Mouse (Mus musculus) left cerebral cortex, postnatal 36 days (tissue): ENCODE measurements around the gene Fbxo48. TPM values are rescaled to one million over a fixed set of nuclear protein-coding genes. Genes with fewer than 3 reads are reported as not detected.

Experiments
- DNase-seq, 2 experiments: peaks; one replicate each; pipeline ENCODE4 v3.0.0; 2021 to 2022; ENCODE audit warnings: low spot score in 2 of 2, mixed read lengths in 1 of 2
- intact Hi-C: fragments of 180-260 bp; cut with DNase I; formaldehyde crosslinking; loops from one replicate; pipeline ENCODE4 v1.15.1; 2025
- total RNA-seq, 2 experiments: library from RNA; stranded (reverse); gene quantifications; 2 replicates each; pipeline ENCODE4 v1.2.3; 2021

The Fbxo48 gene
- total RNA-seq, 2 experiments from 2014 or later, result 1.3 to 1.5 TPM

DNA sequence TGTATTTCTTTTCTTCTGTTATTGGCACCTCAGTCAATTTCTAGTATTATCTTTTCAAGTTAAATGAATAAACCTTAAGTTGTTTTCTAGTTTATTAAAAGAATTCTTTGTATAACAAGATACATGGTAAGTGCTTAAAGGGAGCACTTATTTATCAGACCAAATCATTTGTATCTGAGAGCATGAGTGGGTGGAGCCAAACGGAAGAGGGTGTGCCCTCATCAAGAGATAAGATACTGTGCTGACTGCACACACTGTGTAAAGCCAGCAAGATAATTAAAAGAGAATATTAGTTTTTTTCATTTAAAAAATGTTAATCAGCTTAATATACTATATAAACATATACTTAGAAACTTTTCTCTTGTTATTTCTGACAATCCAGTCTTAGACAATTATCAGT lies 7.3 kb downstream of the Fbxo48 start:
- no peak for DNase-seq
- intact Hi-C loops, result no loop called here

- intact Hi-C loops, result no loop called here
- peak in 1 of 2 experiments; percentile 34 for DNase-seq
Measured at GRCm38 (mm10) chr11:16967806-16968205, 16.6 kb downstream of the Fbxo48 start.

GRCm38 (mm10) chr11:16969650-16970049 lies 18.5 kb downstream of the Fbxo48 start:
- no peak for DNase-seq
- intact Hi-C loops, result loop anchor here (5.0 kb wide), 1 partner anchor 83 kb away; the partner anchor contains the start of genes Cnrip1 and Plek

GRCm38 (mm10) chr11:16972027-16972426 lies 20.9 kb downstream of the Fbxo48 start:
- DNase-seq, result no peak
- intact Hi-C loops, result loop anchor here (5.0 kb wide), 1 partner anchor 80 kb away; the partner anchor contains the start of genes Cnrip1 and Plek

DNA sequence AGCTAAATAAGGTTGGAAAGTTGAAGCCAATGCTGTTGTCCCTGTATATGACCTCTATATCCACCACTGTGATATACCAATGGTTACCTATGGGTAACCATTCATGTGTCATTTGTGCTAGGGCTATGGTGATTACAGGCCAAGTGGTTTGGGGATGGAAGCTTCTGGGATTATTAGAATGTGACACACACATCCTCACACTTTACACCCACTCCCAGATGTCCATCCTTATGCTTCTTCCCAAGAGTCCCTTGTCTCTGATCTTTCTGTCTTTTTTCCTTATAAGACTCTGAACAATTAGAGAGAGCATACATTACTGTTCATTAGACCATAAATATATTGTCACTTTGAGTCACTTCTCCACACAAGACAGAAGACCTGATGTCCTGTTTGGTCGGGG lies 21.9 kb downstream of the Fbxo48 start:
- intact Hi-C loops, result loop anchor here (5.0 kb wide), 1 partner anchor 79 kb away; the partner anchor contains the start of genes Cnrip1 and Plek
- DNase-seq, result no peak

DNA sequence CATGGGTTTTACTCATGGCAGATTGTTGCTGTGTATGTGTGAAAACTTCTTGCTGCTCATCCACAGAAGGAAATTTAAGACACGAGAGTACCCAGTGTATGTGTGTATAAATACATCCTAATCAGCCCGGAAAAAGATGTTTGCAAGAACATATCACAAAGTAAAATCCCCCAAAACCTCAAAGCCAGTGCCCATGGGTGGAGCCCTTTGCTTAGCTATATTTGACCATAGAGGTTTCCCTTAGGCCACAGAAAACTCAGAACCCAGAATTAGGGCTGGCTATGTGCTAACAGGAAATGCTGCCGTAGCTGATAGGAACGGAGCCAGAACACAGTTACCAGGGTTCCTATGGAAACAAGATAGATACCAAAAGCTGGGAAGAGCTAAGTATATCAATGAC lies 25.8 kb downstream of the Fbxo48 start:
- intact Hi-C loops, result no loop called here
- no peak for DNase-seq

DNA sequence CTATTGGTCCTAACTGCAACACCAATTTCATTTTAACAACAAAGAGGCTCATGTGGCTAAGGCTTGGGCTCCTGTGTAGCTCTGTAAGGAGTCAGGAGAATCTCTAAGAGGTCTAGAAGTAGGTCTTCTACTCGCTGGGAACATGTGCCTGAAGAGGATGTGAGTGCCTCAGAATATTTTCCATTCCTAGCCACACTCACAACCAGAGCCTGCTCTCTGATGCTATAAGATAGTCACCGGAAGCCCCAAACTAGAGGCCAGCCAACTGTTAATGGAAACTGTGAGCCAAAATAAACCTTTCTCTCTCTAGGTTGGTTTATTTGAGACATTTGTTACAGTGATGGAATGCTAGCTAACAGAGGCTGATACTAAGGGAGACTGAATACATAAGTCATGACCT lies 26.4 kb downstream of the Fbxo48 start:
- no peak for DNase-seq
- intact Hi-C loops, result no loop called here

DNA sequence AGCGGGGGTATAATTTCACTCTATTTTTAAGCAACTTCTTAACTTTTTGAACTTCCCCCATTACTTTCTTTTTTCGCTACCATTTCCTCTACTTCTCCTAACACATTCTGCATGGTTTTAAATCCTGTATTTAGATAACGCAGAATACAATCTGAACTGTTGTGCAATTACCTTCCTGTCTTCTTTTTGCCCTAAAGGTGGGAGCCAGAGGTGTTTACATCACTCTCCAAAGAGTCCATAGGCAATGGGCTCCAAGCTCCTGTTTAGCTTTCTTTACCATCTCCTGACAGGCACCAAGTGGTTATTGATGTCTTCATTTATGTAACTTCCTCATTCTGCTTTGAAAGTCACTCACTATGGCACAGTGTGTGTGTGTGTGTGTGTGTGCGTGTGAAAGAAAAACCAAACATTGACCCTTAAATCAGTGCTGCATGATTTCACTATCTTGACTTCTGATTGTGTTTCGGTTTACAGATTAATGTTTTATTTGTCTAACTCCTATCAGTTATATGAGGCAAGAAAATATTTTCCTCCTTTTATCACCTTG lies 27.1 kb downstream of the Fbxo48 start:
- intact Hi-C loops, result no loop called here
- DNase-seq, result no peak

GRCm38 (mm10) chr11:16986550-16987187 lies 35.5 kb downstream of the Fbxo48 start:
- intact Hi-C loops, result no loop called here

GRCm38 (mm10) chr11:16987745-16988328 lies 36.7 kb downstream of the Fbxo48 start:
- no peak for DNase-seq
- intact Hi-C loops, result no loop called here

More at GRCm38 (mm10) chr11:16986550-16987187, 35.5 kb downstream of the Fbxo48 start:
- no peak for DNase-seq

DNA sequence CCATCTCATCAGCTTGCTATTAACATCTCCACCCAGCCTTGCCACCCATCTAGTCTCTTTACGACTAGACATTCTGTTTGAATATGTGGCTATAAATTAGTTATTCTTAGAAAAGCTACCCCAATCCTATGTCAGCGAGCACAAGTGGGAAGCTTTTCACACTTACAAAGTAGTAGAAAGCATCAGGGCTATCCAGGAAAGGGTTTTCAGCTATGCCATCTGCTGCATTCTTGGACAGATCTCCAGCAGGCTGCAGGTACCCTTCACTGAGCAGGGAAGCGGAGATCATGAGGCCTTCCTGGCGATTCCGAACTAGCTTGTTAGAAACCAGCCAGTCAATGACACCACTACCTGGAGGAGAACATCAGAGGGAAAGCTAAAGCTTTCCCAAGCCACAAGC lies 38.7 kb downstream of the Fbxo48 start:
- intact Hi-C loops, result no loop called here
- no peak for DNase-seq

DNA sequence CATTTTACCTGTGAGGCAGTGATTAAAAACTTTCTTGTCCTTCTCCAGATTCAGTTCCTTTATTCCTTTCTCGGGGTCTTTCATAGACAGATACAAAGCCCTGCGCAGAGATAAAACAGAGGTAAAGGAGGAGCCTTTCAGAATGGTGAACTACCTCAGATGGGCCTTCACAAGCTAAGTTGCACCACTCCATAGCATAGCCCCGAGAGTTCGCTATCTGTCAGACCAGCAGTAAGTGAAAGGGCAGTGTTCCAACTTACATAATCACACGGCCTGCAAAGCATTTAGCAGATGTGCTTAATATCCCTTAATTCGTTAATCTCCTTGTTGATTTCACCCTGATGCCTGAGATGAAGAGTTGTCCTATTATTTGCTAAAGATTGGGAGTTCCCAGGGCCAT lies 41.7 kb downstream of the Fbxo48 start:
- intact Hi-C loops, result no loop called here
- no peak for DNase-seq

DNA sequence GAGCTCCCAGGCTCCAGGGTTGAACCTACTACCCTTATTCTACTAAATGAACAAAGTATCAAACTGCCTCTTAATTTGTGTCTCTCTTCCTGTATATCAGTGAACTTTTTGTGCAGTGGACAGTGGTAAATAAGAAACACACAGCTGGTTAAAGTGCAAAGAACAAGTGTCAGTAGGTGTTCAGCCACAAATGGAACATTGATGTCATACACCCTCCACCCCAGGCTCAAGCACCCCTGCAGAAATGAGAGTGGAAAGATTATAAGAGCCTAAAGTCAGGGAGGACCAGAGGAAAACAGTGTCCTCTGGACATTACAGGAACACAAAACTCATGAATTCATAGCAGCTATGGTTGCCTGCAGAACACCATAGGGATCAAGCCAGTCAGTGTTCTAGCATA lies 45.6 kb downstream of the Fbxo48 start:
- no peak for DNase-seq
- intact Hi-C loops, result no loop called here

- no peak for DNase-seq
- intact Hi-C loops, result no loop called here
Measured at GRCm38 (mm10) chr11:16997465-16997864, 46.3 kb downstream of the Fbxo48 start.

GRCm38 (mm10) chr11:16999387-16999786 lies 48.2 kb downstream of the Fbxo48 start:
- intact Hi-C loops, result no loop called here

DNA sequence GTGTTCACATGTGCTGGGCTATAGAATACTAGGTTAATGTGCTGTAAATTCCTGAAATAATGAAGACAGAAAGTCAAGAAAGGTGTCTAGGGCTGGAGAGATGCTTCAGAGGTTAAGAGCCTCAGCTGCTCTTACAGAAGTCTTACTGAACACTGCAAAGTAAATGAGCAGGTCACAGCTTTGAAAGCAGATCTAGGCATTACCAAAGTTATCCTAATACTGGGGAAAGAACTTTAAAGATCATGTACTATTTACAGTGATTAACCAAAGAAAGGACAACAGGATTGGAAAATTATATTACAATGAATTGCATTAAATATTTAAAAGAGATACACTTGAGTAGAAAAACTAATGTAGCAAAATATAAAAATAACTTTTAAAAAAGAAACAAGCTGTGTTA lies 48.8 kb downstream of the Fbxo48 start:
- intact Hi-C loops, result no loop called here

More at GRCm38 (mm10) chr11:16999387-16999786, 48.2 kb downstream of the Fbxo48 start:
- DNase-seq, result no peak

GRCm38 (mm10) chr11:17000353-17001334 lies 49.5 kb downstream of the Fbxo48 start:
- intact Hi-C loops, result no loop called here
- no peak for DNase-seq

More for the DNA sequence above, 48.8 kb downstream of the Fbxo48 start:
- no peak for DNase-seq

DNA sequence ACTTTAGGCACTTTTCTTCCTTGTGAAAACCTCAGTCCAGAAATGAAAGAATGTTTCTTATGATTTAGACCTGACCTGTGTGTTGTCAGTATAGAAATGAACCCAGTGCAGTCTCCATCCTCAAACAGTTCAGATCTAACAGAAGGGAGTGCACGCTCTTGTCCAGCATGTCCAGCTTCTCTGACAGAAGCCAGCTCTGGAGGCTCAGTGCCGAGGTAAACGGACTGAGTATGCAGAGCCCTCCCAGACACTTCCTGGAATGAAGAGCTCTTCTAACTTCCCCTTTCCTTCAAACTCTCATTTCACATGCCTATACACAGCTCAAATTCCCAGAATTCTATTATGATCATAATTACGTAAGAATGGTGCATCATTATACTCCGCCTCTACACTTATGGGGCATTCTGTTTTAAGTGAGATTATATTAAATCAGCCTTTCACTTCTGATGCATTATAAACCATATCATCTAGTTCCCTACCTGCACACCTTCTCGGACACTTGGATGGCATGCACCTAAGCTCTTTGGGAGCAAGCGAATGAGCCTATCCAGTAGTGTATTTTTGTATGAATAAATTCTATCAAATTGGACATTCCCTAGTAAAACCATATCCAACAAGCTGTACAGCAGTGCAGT lies 51.7 kb downstream of the Fbxo48 start:
- intact Hi-C loops, result no loop called here
- DNase-seq, result no peak

DNA sequence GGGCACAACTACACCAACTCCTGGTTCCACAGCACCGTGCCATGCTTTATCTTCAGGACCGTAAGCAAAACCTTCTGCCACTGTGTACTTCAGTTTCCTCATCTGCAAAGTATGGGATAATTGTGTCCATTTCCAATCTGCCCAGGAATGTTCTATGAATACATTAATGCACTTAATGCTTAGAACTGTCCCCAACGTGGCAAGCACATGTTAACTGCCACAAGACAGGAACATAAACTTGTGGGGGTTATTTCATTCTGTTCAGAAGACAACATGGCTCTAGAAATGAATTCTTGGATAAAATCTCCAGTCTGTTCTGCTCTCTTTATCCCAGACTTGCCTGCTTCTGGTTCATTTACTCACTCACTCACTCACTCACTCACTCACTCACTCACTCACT lies 52.6 kb downstream of the Fbxo48 start:
- no peak for DNase-seq
- intact Hi-C loops, result no loop called here
